Mouse (Mus musculus) splenic B cell, adult 2 months (primary cell): Measurements from ENCODE around the gene Slamf1.
A peak's percentile ranks its signal among the peaks of the same experiment; 100 is the strongest.

Source experiments
- DNase-seq: peaks from one replicate; pipeline ENCODE4 v3.0.0-alpha.2; 2011; ENCODE audit warnings: low read depth, low spot score
- H3K27me3 ChIP-seq: 2 replicates; pipeline ENCODE4 v1.6.1; 2012; ENCODE audit warnings: mild to moderate bottlenecking, low read length, moderate library complexity, mixed read lengths; ENCODE audit not compliant: control insufficient read depth, poor library complexity, insufficient read depth, severe bottlenecking
- H3K36me3 ChIP-seq: 2 replicates; pipeline ENCODE4 v1.6.1; 2012; ENCODE audit warnings: mild to moderate bottlenecking, low read length, moderate library complexity, mixed read lengths; ENCODE audit not compliant: control insufficient read depth, poor library complexity, insufficient read depth, severe bottlenecking

Gene Slamf1

DNA sequence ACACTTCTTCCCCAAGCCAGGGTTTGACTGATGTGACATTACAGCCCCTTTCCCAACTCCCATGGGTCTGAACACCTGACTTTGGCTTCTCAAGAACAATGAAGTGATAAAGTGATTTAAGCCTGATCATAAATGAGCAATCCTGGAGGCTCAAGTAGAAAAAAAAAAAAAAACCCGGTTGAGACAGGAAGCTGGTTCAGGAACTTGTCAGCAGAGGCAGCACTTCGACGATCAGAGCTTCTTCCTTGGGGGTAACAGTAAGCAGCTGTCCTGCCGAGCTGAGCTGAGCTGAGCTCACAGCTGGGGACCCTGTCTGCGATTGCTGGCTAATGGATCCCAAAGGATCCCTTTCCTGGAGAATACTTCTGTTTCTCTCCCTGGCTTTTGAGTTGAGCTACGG lies at the start of gene Slamf1:
Gene Slamf1 (plus strand): TSS at position 230 of the 400 bp plus-strand sequence.
- Histone ChIP-seq H3K36me3 (0 out of 2 replicates have a peak, but pooled peaks cover 1% of the 10 kb centered on the region), H3K27me3 (no peaks in the 10 kb centered on the region)
- DNase-seq, result peak; percentile 71

DNA sequence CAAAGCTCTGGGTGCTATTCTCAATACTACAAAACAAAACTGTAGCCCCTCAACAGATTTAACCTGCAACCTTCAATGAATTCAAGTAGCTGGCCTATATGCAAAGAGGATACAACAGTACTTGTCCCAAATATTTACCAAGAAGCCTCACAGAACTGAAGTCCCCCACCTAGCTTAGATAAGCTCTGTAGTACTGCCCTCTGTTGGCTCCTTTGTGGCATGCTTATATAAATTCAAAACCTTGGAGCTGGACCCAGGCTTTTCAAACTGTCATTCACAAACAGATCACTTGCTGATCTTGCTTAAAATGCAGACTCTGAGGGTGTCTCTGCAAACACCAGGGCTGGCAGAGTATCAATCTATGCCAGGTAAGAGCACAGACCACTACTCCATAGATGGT lies 35.7 kb upstream of the Slamf1 start:
- Histone ChIP-seq H3K36me3 (no peaks in the 10 kb centered on the region), H3K27me3 (no peaks in the 10 kb centered on the region)
- DNase-seq, result peak; percentile 43

DNA sequence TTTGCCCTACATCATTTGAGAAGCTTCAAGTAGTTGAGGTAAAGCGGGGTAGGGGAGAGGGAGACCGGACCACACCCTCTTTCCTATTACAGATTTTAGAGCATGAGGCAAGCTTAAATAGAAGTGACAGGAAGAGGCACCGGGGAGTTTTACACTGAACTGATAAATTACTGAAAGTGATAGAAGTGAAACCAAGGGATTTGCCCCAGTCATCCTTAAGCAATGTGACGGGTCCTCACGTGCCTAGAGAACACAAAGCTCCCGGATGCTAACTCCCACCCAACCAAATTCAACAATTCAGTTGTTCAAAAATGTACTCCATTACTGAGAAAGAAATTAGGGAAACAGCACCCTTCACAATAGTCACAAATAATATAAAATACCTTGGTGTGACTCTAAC lies 32.0 kb upstream of the Slamf1 start:
- Histone ChIP-seq H3K36me3 (no peaks in the 10 kb centered on the region), H3K27me3 (no peaks in the 10 kb centered on the region)
- DNase-seq, result peak; percentile 39

DNA sequence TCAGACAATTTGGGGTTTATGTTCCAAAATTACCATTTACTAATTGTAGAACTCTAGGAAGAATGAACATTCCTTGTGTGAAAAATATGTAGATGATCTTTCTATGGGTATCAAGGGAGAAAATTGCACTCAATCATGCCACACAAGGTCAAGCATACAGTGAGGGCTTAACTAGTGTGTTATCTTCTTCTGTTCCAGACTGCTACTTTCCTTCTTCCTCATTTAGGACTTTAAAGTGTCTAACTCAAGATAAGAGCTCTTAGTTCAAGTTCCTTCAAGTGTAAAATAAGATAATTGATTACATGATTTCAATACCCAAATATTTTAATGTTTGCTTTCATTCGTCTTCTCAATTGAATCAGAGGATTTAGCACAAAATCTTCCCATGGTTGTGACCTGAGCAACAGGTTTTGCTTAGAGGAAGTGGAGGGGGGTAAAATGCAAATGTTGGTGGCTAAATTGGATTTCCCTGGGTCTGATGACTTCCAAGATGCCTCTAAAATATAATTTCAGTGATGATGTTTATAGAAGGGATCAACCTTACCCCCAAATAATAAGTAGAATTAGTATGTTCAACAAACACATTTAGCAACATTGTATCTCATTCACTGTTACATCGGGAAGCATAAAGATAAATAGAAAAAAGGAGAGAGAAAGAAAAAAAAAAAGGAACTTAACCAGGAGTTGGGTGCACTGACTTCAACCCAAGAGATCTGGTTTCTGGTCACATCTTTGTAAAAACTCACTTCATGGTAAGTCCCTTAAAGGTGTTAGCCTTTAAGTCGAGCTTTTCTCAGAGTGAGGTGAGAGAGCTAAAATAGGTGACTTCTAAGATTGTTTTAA lies 18.6 kb upstream of the Slamf1 start:
- H3K36me3 ChIP-seq, result no peaks in the 10 kb centered on the region
- peak; percentile 59 for DNase-seq
- no peaks in the 10 kb centered on the region for H3K27me3 ChIP-seq

DNA sequence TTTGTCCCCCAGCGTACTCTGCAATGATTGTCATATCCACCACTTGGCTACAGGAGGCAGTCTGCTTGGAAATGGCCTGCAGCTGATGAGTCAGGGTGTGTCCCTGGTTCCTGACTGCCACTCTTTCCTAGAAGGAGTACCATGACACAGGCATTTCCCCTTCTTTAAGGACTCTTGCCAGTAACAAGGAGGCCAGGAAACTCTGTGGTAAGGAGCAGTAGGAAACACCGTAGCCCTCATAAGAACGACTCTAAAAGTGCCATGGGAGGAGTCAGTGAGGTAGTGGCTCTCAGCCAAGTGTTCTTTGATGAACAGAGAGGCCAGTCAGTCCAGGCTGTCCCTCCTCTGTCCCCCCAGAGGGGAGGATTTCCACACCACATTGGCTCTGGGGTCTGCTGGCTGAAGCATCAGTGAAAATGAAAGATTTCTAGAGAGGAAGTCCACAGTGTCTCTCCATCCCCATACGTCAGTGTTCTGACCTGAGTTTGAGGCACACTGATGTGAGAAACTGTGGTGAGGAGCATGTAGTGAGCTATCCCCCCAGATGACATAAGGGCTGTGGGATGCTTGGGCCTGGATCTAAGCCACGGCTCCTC lies 5.0 kb upstream of the Slamf1 start:
- DNase-seq, result no peak
- H3K36me3 ChIP-seq, result no peaks in the 10 kb centered on the region

DNA sequence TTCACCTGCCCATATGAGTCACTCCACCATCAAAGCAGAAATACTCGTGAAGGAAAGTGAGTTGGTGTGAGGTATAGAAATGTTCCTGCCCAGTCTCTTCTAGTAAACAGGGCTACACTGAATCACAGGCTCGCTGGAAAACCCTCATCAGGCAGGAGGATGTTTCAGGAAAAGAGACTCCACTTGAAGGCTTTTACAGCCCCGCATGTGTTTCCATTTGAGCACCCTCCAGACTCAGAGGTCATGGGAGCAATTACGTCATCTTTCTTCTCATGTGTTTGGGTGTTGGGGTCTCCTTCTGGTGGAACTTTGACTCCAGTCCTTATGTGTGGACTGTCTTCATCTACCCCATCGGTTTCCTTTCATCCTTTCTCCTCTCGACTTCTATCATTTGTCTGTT lies 4.1 kb downstream of the Slamf1 start:
- no peak for DNase-seq
- Histone ChIP-seq H3K27me3 (no peaks in the 10 kb centered on the region), H3K36me3 (peaks cover 6% of the 10 kb centered on the region)

More for the DNA sequence above, 5.0 kb upstream of the Slamf1 start:
- H3K27me3 ChIP-seq, result no peaks in the 10 kb centered on the region

DNA sequence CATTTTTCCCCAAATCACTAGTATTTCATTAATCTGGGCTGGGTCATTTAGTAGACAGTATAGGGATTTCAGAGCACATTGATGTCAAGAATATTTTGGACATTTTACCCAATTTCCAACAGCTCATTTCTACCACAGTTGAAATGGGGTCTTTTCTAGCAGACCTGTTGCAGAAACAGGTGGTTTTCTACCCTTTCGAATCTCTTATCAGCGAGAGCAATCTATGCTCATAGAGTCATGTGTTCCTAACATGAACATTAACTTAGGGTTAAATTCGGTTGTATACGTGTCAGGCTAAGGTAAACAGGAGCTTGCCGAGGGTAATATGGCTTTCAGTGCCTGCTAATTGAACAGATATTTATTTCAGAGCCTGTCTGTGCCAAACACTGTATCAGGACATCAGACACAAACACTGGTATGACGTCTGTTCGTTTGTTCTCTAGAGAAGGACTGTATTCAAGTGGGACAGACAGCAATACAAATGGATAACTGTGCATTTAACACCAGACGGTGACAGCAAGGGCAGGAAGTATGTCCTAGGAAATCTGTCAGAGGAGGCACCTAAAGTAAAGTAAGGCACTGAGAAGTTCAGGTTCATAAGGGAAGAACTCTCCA lies 5.3 kb downstream of the Slamf1 start:
- no peak for DNase-seq
- Histone ChIP-seq H3K27me3 (no peaks in the 10 kb centered on the region), H3K36me3 (peaks cover 8% of the 10 kb centered on the region)

DNA sequence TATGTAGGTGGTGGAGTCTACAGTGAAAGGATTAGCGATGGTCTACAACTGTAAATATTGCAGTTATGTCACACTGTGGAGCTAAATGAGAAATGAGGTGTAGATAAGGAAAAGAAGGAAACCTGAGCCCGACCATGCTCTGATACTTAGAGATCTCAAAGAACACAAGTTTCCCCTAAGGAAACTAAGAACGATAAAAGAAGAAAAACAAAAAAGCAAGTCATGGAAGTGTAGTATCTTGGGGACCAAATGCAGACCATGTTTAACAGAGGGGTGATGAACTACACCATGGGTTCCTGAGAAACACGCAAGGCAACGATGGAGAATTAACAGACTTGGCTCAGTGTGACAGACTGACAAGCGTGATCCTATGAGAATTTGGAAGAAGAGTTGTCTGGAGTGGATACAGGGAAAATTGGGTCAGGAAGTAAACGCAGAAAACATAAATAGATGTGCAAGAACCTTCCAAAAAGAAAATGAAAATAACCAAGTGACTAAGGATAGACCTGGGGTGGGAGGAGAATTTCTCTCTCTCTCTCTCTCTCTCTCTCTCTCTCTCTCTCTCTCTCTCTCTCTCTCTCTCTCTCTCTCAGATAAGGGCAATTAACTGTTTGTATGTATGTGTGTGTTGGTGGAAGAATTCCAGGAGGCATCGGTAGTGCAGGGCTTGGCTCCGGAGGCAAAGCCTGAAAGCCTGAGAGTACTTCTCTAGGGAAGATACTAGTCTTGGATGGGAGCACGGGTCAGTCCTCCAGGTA lies 6.5 kb downstream of the Slamf1 start:
- Histone ChIP-seq H3K27me3 (no peaks in the 10 kb centered on the region), H3K36me3 (peaks cover 9% of the 10 kb centered on the region)
- no peak for DNase-seq

DNA sequence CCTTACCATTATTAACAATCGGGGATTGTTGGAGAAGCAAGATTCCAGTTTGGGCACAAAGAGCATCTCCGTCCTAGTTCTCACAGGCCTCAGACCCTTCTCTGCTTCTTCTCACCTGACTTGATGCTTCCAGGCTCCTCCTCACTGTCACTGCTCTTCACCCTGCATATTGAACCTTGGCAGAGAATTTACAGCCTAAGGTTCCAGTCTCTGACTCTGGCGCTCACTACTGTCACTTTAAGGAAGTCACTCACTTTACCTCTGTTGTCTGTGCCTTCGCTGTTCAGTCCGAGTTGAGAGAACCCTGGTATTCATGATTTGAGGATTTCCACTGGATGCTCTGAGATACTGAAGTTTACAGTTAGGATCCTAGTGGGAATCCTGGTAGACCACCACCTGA lies 7.3 kb downstream of the Slamf1 start:
- no peaks in the 10 kb centered on the region for H3K27me3 ChIP-seq
- DNase-seq, result no peak

DNA sequence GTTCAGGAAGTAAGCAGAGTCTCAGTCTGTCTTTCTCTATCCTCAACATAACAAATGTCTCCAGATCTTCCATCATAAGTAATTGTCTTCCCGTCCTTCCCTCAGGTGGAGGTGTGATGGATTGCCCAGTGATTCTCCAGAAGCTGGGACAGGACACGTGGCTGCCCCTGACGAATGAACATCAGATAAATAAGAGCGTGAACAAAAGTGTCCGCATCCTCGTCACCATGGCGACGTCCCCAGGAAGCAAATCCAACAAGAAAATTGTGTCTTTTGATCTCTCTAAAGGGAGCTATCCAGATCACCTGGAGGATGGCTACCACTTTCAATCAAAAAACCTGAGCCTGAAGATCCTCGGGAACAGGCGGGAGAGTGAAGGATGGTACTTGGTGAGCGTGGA lies 7.8 kb downstream of the Slamf1 start:
- Histone ChIP-seq H3K27me3 (no peaks in the 10 kb centered on the region), H3K36me3 (peaks cover 9% of the 10 kb centered on the region)
- no peak for DNase-seq

More for the DNA sequence above, 7.3 kb downstream of the Slamf1 start:
- H3K36me3 ChIP-seq, result peaks cover 9% of the 10 kb centered on the region

DNA sequence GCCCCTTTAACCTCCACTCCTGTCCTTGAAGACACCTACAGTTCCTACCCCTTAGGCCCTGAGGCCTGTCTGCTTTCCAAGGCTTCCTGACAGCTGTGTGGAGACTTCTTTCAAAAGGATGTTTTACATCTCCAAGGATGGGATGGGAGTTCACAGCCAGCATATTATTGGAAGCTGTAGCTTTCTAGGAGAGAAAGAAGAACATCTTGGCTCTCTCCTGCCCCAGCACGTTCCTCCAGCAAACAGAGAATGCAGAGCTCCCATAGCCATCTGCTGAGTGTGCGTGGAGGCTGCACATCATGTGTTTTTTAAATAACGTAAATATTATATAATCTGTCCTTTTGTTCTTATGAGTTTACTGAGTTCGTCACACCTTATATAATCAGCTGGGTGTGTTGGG lies 8.9 kb downstream of the Slamf1 start:
- DNase-seq, result no peak
- peaks cover 12% of the 10 kb centered on the region for H3K36me3 ChIP-seq
- H3K27me3 ChIP-seq, result no peaks in the 10 kb centered on the region

DNA sequence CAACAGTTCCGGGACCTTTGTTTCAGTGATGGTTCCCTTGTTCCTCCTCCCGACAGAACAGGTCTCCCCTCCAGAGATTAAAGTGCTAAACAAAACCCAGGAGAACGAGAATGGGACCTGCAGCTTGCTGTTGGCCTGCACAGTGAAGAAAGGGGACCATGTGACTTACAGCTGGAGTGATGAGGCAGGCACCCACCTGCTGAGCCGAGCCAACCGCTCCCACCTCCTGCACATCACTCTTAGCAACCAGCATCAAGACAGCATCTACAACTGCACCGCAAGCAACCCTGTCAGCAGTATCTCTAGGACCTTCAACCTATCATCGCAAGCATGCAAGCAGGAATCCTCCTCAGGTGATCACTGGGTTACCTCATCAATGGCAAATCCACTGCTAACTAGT lies 10.1 kb downstream of the Slamf1 start:
- Histone ChIP-seq H3K27me3 (no peaks in the 10 kb centered on the region), H3K36me3 (peaks cover 13% of the 10 kb centered on the region)
- no peak for DNase-seq

DNA sequence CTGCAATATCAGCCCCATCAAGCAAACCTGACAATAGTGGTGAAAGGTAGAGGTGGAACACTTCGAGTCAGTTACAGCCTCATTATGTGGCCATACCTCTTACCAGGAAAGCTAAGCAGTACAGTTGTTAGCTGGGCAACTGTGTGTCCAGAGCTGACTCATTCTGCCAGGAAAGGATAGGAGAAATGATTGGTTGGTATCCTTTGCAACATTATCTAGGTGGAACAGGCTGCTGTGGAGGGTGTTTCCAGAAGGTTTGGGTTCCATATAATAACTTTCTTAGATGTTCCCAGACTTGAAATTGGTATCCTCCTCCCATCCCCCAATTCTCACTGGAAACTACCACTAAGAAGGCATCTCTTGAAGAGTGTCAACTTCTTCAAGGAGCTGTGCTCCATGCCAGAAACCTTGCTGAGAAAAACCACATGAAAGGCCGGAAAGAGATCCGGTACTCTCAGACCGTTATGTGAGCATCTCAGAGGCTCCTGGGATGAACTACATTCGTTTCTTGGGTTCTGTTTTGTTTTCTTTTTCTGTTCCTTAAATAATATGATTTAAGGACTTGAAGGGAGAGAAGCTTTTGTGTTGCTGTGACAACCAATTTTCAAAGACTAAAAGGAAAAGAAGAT lies 15.5 kb downstream of the Slamf1 start:
- Histone ChIP-seq H3K27me3 (no peaks in the 10 kb centered on the region), H3K36me3 (peaks cover 7% of the 10 kb centered on the region)
- DNase-seq, result no peak

DNA sequence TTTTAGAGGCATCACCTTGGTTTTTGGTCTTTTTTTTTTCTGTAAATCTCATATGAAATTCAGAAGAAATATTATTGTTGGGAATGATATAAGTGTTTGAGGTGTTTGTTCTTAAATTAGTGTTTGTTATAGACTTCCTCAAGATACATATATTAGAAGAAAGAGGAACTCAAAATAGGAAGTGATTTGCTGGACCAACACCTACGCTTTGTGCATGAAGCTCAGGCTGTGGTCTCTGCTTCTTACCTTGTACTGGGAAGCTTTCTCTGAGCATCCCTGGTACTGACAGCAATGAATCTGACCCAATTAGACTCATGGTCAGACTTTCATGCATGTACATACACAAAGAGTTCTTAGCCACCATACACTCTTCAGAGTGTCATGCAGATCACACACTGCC lies 18.9 kb downstream of the Slamf1 start:
- Histone ChIP-seq H3K36me3 (peaks cover 8% of the 10 kb centered on the region), H3K27me3 (no peaks in the 10 kb centered on the region)
- peak; percentile 71 for DNase-seq
